Mouse (Mus musculus): Measurements from ENCODE around the gene Dhtkd1. TPM values are rescaled to one million over a fixed set of nuclear protein-coding genes. Genes with fewer than 3 reads are reported as not detected.

Gene Dhtkd1
- total RNA-seq, 1 experiment from 2014 or later: 18.6 TPM

- no peak for DNase-seq
These were observed 12.1 kb downstream of the Dhtkd1 start for GRCm38 (mm10) chr2:5930291-5931054.

GRCm38 (mm10) chr2:5929793-5930192, 12.8 kb downstream of the Dhtkd1 start:
- DNase-seq: no peak

DNA sequence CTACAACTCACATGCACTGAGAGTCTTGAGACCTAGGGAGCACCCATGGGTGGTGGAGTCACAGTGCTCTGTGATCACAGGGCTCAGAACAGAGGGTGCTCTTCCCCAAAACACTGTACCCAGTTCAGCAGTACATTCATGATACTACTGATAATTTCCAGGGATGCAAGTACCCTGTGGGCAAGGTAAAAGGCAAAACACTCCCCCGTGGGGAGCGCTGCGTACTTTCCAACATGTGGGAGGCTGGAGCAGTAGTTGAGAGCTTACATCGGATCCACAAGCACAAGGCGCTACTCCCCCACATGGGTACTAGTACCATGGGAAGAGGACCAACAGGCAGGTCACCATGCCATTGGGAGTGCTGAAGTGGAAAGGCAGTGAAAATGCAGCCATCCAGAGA, 15.1 kb downstream of the Dhtkd1 start:
- no peak for DNase-seq

GRCm38 (mm10) chr2:5923786-5924185, 18.8 kb downstream of the Dhtkd1 start:
- DNase-seq: no peak

DNA sequence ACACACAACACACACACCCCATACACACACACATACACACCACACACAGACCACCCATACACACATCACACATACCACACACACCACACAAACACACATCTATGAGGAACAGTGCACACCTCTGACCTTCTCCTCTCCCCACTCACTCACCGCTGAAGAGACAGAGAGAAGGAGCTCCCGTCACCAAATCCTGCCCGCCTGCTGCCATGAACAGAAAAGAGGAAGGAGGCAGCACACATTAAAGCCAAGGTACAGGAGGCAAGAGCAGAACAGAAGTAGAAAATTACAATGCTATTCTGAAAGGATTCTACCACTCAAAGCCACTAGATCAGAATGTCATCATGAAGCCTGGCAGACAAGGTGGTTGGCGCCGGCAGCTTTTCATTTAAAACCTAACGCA, 19.8 kb downstream of the Dhtkd1 start:
- DNase-seq: no peak

GRCm38 (mm10) chr2:5911282-5911965, 31.2 kb downstream of the Dhtkd1 start:
- no peak for DNase-seq

DNA sequence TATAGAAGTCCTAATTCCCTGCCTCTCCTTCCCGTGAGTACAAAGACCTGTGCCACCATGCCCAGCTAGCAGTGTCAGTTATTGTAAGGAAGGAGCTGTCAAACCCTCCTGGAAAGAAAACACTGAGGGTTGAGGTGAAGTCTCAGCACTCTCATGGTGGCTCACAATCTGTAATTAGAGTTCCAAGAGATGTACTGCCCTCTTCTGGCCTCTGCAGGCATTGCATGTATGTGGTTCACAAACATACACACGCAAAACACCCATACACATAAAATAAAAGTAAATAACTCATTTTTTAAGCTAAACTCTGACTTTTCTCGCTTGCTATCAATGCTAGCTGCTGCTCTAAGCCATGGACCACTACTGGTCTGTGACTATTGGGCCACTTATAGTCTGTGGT, 36.0 kb downstream of the Dhtkd1 start:
- peak; percentile 70 for DNase-seq

DNA sequence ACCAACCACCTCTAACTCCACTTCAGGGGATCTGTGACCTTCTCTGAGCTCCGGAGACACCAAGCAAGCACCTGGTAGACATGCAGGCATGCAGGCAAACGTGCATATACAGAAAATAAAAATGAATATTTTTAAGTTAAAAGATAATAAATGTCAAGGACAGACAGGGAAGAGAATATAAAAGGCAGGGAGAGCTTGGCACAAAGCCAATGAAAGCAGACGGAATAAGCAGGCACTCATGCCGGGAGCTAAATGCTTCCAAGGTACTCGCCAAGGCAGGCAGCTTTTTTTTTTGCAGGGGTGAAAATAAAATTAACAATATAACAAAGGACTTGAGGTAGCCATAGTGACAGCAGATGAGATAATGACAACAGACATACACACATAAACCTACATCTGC, 36.5 kb downstream of the Dhtkd1 start:
- DNase-seq: peak; percentile 76

GRCm38 (mm10) chr2:5900145-5900544, 42.4 kb downstream of the Dhtkd1 start:
- peak; percentile 66 for DNase-seq

DNA sequence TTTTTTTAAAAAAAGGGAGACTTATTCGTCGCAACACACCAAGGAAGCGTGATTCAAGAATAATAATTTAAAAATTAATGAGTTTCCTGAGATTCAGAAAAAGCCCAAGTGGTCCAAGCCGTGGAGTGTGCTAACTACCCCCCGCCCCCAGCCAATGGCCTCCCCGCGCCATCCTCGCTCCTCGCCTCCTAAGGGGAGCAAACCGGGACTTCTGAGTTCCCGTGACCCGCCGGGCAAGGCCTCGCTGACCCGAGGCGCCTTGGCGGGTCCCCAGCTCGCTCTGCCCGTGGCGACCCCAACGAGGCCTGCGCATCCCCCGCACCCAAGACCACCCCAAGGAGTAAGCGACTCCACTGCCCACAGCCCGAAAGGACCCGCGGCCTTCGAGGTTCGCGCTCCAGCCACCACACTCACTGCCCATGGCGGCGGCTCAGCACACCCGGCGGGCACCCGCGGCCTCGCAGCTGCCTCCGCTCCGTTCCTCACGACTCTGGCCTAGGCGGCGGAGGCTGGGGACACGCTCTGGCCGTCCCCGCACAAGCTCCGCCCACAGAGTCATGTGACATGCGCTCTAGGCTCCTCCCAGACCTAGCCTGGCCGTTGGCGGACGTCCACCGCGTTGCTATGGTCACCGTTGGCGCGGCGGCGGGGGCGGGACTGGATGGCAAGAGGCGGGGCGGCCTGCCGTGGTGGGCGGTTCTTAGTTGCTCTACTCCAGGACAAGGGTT, 47.6 kb downstream of the Dhtkd1 start, which contains the start of gene Sec61a2:
Sec61a2 (minus strand) TSS at position 590 of the 728 bp plus-strand sequence.
- DNase-seq: peak; percentile 100

GRCm38 (mm10) chr2:5894296-5894695, 48.3 kb downstream of the Dhtkd1 start:
- DNase-seq: peak; percentile 33

DNA sequence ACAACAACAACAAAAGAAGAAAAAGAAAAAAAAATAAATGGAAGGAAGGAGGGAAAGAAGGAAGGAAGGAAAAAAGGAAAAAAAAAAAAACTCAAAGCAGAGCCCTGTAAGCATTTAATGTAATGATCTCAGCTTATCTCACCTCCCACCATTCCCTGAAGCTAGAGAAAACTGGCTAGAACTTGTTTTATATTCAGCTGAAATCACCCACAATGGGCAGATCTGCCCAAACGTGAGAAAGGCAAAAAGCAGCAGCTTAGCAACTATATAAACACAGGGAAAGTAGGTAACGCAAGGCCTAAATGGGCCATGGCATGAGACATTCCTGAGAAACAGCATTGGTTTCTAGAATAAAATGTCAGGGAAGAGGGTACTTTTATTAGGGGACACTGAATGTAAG, 53.2 kb downstream of the Dhtkd1 start:
- DNase-seq: no peak

DNA sequence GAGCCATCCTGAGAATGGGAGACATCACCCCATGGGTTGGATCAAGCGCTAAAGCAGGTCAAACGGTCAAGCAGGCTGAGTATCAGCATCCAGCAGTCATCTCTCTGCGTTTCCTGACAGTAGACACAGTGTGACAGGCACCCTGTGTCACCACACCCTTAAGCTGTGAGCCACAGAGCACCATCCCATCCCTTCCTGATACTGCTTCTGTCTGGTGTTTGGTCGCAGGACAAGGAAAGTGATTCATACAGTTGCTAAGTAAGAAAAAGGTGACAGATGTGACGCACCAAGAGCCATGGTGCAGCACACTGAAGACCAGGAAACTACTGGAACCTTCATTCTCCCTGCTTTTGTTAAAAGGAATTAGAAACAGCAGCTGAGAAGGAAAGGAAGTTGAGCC, 53.7 kb downstream of the Dhtkd1 start:
- DNase-seq: no peak

DNA sequence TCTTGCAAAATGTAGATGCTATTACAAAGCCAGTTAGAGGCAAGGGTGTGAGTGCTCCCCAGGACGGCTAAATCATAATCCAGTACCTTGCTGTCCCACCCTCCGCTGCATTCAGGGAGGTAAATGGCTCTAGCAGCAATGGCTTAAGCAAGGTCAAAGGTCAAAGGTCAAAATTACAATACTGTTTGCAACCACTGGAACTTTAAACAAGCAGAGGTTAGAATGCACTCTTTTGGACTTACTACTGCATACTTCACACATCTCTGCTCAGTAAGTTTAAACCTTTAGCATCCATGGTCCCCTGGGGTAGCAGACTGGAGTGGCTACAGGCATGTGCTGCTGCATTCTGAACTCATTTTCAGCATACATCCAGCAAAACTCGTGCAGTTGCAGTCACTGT, 65.1 kb downstream of the Dhtkd1 start:
- DNase-seq: no peak

GRCm38 (mm10) chr2:5869746-5870145, 72.8 kb downstream of the Dhtkd1 start:
- DNase-seq: no peak

- DNase-seq: no peak
These were observed 74.9 kb downstream of the Dhtkd1 start for GRCm38 (mm10) chr2:5867681-5868080.

GRCm38 (mm10) chr2:5862834-5863233, 79.8 kb downstream of the Dhtkd1 start, which contains the start of gene Gm13199:
Gene Gm13199, minus strand, starts transcription at chr2:5862934.
- no peak for DNase-seq

- DNase-seq: no peak
These were observed 90.7 kb downstream of the Dhtkd1 start for GRCm38 (mm10) chr2:5851866-5852265.

DNA sequence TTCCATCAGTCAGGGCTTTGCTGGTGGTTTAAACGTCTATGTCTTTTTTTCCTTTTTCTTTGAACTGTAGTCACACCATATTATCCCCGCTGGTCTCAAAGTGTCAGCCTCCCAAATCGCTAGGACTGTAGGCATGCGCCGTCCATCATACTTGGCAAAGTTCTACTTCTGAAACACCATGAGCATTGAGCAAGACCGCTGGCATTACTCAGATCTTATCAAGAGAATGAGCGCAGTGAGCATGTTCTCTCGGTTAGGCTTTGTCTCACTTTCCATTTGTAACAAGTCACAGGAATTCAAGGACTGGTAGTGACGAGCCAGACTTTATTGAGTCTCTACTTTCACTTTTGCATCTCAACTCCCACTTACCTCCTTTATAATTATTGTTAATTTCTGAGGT, 91.5 kb downstream of the Dhtkd1 start:
- peak; percentile 77 for DNase-seq

All from adrenal gland, postnatal 14 days (tissue).